Mouse (Mus musculus) C2C12 (cell line): ENCODE results near the gene Max.

Experiments
- CEBPB ChIP-seq: IDR thresholded peaks from one replicate; pipeline ENCODE4 v1.6.1; 2011; ENCODE audit warnings: low read depth, mild to moderate bottlenecking, control low read depth, moderate library complexity
- CTCF ChIP-seq: IDR thresholded peaks from one replicate; pipeline ENCODE4 v1.5.1; 2011; ENCODE audit not compliant: control insufficient read depth, insufficient read depth, insufficient read length
- FOSL1 ChIP-seq: IDR thresholded peaks from one replicate; pipeline ENCODE4 v1.8.0; 2011; ENCODE audit warnings: mild to moderate bottlenecking, low read length; ENCODE audit not compliant: poor library complexity, insufficient read depth, severe bottlenecking
- MAX ChIP-seq: IDR thresholded peaks from one replicate; pipeline ENCODE4 v1.6.1; 2011; ENCODE audit warnings: mild to moderate bottlenecking, control low read depth
- MYOG ChIP-seq: IDR thresholded peaks from one replicate; pipeline ENCODE4 v1.6.1; 2011; ENCODE audit not compliant: control insufficient read depth, insufficient read length; ENCODE audit errors: extremely low read depth
- USF1 ChIP-seq: IDR thresholded peaks from one replicate; pipeline ENCODE4 v1.6.1; 2011; ENCODE audit warnings: low read depth, mild to moderate bottlenecking, control low read depth, moderate library complexity

- TF ChIP-seq CTCF = no peak
- TF ChIP-seq MYOG = no peak
- TF ChIP-seq USF1 = no peak
- no peak for TF ChIP-seq FOSL1
- no peak for TF ChIP-seq MAX
- no peak for TF ChIP-seq CEBPB
Observed at GRCm38 (mm10) chr12:76948185-76948584, 13.8 kb downstream of the Max start.
